Mouse (Mus musculus): ENCODE measurements around the gene Fkbp14. TPM values are rescaled to one million over a fixed set of nuclear protein-coding genes. Genes with fewer than 3 reads are reported as not detected.

The Fkbp14 gene
- polyA plus RNA-seq (2012; ENCODE audit: insufficient read depth, insufficient read length, missing spikeins) = 5.7 and 7.4 TPM in 2 replicates

- no peaks in the 10 kb centered on the region; the same call in 1 of the 2 replicates for H3K4me1 ChIP-seq (ENCODE audit: control insufficient read depth, insufficient read depth, insufficient read length, low read length)
- peak within 1 kb of the TSS; percentile 7; the same call in 1 of the 2 replicates for H3K4me3 ChIP-seq (ENCODE audit: insufficient read depth, low read depth, low read length)
- no peak within 1 kb of the TSS for H3K27ac ChIP-seq (replicated peaks; ENCODE audit: low read depth, low read length)
Observed at GRCm38 (mm10) chr6:54597208-54597607, at the start of gene Fkbp14. Gene Fkbp14 (minus strand): TSS chr6:54597308.

GRCm38 (mm10) chr6:54643181-54643580 lies 46.1 kb upstream of the Fkbp14 start:
- Histone ChIP-seq H3K4me1 (ENCODE audit: control insufficient read depth, insufficient read depth, insufficient read length, low read length) (no peaks in the 10 kb centered on the region), H3K27ac (replicated peaks; ENCODE audit: low read depth, low read length) (no peak overlapping the region), H3K4me3 (ENCODE audit: insufficient read depth, low read depth, low read length) (no peak overlapping the region)

DNA sequence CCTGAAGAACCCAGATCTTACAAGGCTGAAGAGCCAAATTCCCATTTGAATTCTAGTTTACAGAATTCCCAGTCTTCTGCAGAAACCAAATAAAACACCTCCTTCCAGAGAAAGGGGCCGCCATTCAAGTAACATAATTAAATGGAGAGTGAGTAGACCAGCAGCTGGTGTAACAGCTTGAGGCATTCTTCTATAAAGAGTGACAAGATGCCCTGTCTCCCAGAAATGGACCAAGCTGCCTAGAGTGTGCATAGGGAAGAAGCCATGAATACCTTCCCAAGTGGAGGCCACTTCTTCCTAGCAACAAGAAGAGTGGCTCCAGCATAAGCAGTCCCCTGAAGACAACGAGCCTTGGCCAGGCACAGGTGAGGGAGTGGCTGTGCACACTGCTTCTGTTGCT lies 44.8 kb upstream of the Fkbp14 start:
- Histone ChIP-seq H3K27ac (replicated peaks; ENCODE audit: low read depth, low read length) (no peak overlapping the region), H3K4me1 (ENCODE audit: control insufficient read depth, insufficient read depth, insufficient read length, low read length) (no peaks in the 10 kb centered on the region), H3K4me3 (ENCODE audit: insufficient read depth, low read depth, low read length) (no peak overlapping the region)

- Histone ChIP-seq H3K4me3 (ENCODE audit: insufficient read depth, low read depth, low read length) (no peak overlapping the region), H3K4me1 (ENCODE audit: control insufficient read depth, insufficient read depth, insufficient read length, low read length) (no peaks in the 10 kb centered on the region), H3K27ac (replicated peaks; ENCODE audit: low read depth, low read length) (no peak overlapping the region)
Observed at GRCm38 (mm10) chr6:54639877-54640276, 42.8 kb upstream of the Fkbp14 start.

DNA sequence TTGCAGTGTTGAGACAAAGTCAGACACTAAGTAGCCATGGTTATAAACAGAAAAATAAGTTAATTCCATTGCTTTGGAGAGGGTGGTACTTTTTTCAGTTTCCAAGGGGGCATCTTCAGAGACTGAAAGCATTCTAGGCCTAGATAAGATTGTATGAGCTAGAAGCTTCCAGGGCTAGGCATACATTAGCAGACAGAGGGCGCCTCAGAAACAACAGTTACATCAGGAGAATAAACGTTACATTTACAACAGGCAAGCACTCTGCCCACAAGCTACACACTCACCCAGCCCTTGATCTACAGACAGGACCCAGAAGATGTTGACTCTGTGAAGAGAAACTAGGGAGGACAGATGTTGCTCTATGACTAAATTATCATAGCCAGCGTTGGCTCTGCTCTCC lies 34.4 kb upstream of the Fkbp14 start:
- Histone ChIP-seq H3K4me1 (ENCODE audit: control insufficient read depth, insufficient read depth, insufficient read length, low read length) (no peaks in the 10 kb centered on the region), H3K4me3 (ENCODE audit: insufficient read depth, low read depth, low read length) (no peak overlapping the region)

DNA sequence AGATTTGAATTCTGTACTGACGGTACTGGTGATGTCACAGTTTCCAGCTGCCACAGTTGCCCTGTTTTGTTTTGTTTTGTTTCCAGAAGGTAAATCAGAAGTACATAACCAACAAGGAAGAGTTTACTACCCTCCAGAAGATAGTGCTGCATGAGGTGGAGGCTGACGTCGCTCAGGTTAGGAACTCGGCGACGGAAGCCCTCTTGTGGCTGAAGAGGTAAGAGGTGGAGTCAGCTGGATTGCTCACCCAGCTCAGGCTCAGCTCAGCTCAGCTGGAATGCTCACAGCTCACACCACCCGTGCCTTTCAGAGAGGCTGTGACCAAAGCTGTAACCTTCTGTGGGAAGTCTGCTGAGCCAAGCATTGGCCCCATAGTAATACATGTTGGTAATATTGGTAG lies 32.6 kb upstream of the Fkbp14 start:
- Histone ChIP-seq H3K27ac (replicated peaks; ENCODE audit: low read depth, low read length) (no peak overlapping the region), H3K4me3 (ENCODE audit: insufficient read depth, low read depth, low read length) (no peak overlapping the region), H3K4me1 (ENCODE audit: control insufficient read depth, insufficient read depth, insufficient read length, low read length) (no peaks in the 10 kb centered on the region)

More for the DNA sequence above, 34.4 kb upstream of the Fkbp14 start:
- no peak overlapping the region for H3K27ac ChIP-seq (replicated peaks; ENCODE audit: low read depth, low read length)

DNA sequence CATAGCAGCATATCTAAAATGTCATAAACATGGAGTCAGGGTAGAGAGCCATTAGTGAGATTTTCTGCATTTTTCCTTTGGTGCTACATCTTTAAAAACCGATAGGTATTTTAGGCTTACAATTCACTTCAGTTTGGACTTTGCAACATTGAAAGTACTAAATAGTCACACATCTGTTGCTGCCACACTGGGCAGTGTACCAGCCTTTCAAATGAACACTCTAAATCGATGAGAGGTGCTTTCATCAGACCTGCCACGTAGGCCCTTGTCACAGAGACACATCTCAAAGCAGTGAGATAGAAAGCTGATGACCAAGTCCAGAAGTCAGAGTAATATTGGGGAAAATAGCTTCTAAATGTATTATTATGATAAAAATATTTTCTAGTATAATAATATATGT lies 31.3 kb upstream of the Fkbp14 start:
- H3K4me3 ChIP-seq (ENCODE audit: insufficient read depth, low read depth, low read length) = no peak overlapping the region
- H3K4me1 ChIP-seq (ENCODE audit: control insufficient read depth, insufficient read depth, insufficient read length, low read length) = no peaks in the 10 kb centered on the region
- H3K27ac ChIP-seq (replicated peaks; ENCODE audit: low read depth, low read length) = no peak overlapping the region

- Histone ChIP-seq H3K27ac (replicated peaks; ENCODE audit: low read depth, low read length) (no peak overlapping the region), H3K4me1 (ENCODE audit: control insufficient read depth, insufficient read depth, insufficient read length, low read length) (no peaks in the 10 kb centered on the region), H3K4me3 (ENCODE audit: insufficient read depth, low read depth, low read length) (no peak overlapping the region)
Observed at GRCm38 (mm10) chr6:54620357-54620756, 23.2 kb upstream of the Fkbp14 start.

DNA sequence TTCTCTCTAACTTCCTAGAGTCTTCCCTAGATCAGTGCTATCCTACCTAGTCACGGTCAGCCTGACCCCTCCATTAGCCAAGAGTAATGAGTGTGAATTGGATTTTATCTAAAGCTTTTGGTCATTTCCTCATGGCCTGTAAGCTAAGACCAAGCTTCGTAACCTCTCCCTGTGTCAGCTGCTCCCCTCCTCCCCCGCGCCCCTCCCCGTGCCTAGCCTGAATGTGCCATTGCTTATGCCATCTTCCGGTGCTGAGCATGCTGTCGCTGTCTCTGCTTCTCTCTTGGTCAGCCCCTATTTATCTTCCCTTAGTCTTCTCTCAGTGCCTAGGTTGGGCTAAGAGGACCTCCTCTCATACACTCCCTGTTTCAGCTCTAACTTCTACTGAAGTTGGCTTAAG lies 22.4 kb upstream of the Fkbp14 start:
- H3K4me1 ChIP-seq (ENCODE audit: control insufficient read depth, insufficient read depth, insufficient read length, low read length) = no peaks in the 10 kb centered on the region
- no peak overlapping the region for H3K4me3 ChIP-seq (ENCODE audit: insufficient read depth, low read depth, low read length)
- no peak overlapping the region for H3K27ac ChIP-seq (replicated peaks; ENCODE audit: low read depth, low read length)

- H3K27ac ChIP-seq (replicated peaks; ENCODE audit: low read depth, low read length) = no peak overlapping the region
- H3K4me1 ChIP-seq (ENCODE audit: control insufficient read depth, insufficient read depth, insufficient read length, low read length) = no peaks in the 10 kb centered on the region
- no peak overlapping the region for H3K4me3 ChIP-seq (ENCODE audit: insufficient read depth, low read depth, low read length)
Observed at GRCm38 (mm10) chr6:54617363-54617762, 20.3 kb upstream of the Fkbp14 start.

DNA sequence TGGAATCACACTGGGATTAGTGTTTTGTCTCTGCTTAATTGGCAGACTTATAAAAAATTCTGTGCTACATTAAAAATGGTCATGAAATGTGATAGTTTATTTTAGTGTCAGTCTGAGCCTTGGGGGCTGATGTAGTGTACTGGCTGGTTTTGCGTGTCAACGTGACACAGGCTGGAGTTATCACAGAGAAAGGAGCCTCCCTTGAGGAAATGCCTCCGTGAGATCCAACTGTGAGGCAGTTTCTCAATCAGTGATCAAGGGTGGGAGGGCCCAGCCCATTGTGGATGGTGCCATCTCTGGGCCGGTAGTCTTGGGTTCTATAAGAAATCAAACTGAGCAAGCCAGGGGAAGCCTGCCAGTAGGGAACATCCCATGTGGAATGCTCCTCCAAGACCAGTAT lies 9.1 kb upstream of the Fkbp14 start:
- Histone ChIP-seq H3K27ac (replicated peaks; ENCODE audit: low read depth, low read length) (no peak overlapping the region), H3K4me1 (ENCODE audit: control insufficient read depth, insufficient read depth, insufficient read length, low read length) (peaks cover 2% of the 10 kb centered on the region; the same call in 1 of the 2 replicates), H3K4me3 (ENCODE audit: insufficient read depth, low read depth, low read length) (no peak overlapping the region)

DNA sequence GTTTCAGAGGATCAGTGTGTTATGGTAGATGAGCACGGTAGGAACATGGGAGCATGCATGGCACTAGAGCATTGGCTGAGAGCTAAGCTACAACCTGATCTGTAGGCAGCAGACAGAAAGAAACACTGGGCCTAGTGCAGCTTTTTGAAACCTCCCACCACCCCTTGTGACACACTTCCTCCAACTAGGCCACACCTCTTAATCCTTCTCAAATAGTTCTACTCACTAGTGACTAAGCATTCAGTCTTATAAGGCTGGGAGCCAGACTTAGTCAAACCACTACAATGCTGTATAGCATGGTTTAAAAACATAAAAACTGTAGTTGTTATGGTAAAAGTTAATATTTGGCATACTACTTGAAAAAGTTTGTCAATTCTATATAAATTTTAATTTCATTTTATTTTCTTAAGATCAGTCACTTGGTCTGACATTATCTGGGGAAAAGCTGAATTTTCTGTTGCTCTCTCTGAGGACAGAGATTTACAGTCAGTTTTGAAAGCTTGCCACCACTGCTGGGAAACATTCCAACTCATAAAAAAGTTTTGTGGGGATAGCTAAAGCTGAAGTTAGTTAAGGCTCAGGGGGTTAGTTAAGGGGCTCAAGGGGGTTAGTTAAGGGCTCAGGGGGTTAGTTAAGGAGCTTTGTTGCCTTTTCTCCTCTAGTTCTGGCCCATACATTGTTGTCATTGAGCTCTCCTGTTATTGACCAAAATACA lies 7.0 kb upstream of the Fkbp14 start:
- H3K4me1 ChIP-seq (ENCODE audit: control insufficient read depth, insufficient read depth, insufficient read length, low read length) = peaks cover 2% of the 10 kb centered on the region; the same call in 1 of the 2 replicates
- H3K4me3 ChIP-seq (ENCODE audit: insufficient read depth, low read depth, low read length) = no peak overlapping the region
- peak overlapping the region; percentile 38 for H3K27ac ChIP-seq (replicated peaks; ENCODE audit: low read depth, low read length)

- Histone ChIP-seq H3K4me3 (ENCODE audit: insufficient read depth, low read depth, low read length) (no peak overlapping the region), H3K4me1 (ENCODE audit: control insufficient read depth, insufficient read depth, insufficient read length, low read length) (peaks cover 2% of the 10 kb centered on the region; the same call in 1 of the 2 replicates), H3K27ac (replicated peaks; ENCODE audit: low read depth, low read length) (no peak overlapping the region)
Observed at GRCm38 (mm10) chr6:54602891-54603290, 5.8 kb upstream of the Fkbp14 start.

DNA sequence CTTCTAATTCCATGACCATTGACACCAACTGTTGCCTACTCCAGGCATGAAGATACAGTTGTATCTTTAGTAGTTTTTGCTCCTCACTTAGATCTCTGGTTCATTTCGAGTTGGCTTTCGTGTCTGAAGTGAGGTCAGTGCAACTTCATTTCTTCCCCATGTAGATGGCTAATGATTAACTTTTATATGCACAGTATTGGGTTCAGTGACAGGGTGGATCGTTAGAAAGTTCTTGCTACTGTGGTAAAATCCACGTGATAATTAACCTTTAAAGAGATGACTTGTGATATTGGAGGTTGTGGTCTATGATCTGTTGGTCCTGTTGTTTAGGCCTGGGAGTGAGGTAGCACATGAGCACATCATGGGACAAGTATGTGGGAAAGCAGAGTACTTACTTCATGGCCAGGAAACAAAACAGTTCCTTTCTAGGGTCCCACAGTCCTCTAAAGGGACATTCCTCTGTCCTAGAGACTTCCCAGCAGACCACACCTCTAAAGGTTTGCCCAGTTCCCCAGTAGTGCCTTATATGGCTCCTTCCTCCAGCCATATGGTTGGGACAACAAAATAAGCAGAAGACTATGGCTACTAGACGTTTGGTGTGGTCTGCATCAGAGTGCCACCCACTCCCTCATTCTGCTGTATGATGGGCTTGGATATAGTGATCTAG lies 3.7 kb upstream of the Fkbp14 start:
- H3K27ac ChIP-seq (replicated peaks; ENCODE audit: low read depth, low read length) = no peak overlapping the region

DNA sequence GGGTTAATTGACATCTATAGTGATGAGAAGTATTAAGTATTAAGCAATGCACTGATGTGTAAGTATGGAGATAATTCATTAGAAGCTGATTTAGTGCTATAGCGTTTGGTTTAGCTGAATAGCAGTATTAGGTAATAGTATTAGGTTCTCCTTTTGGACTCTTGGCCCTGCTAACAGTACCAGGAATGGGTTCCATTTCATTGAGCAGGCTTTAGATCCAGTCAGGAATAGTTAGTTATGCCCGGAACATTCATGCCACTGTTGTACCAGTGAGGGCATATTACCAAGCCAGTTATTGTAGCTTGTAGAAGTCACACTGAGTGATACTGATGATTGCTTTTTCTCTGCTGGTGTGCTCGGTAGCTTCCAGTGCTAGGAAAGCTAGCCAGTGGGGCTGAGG lies 603 bp upstream of the Fkbp14 start:
- no peaks in the 10 kb centered on the region; the same call in 1 of the 2 replicates for H3K4me1 ChIP-seq (ENCODE audit: control insufficient read depth, insufficient read depth, insufficient read length, low read length)
- H3K27ac ChIP-seq (replicated peaks; ENCODE audit: low read depth, low read length) = no peak overlapping the region
- H3K4me3 ChIP-seq (ENCODE audit: insufficient read depth, low read depth, low read length) = no peak overlapping the region

More for the DNA sequence above, 3.7 kb upstream of the Fkbp14 start:
- H3K4me1 ChIP-seq (ENCODE audit: control insufficient read depth, insufficient read depth, insufficient read length, low read length) = peaks cover 2% of the 10 kb centered on the region; the same call in 1 of the 2 replicates
- H3K4me3 ChIP-seq (ENCODE audit: insufficient read depth, low read depth, low read length) = no peak overlapping the region
